Mouse (Mus musculus) monocyte, adult 2 months (primary cell): ENCODE measurements at regions not wholly inside any gene's neighbourhood (a gene's known extent, or its start where the extent isn't known, plus 50 kb on each side); places are given as distances from the start of the nearest gene placed in this dataset.
A peak's percentile ranks its signal among the peaks of the same experiment; 100 is the strongest.
"Not testable (repeated sequence)": the region's sequence is repeated elsewhere in the genome, so short reads cannot be mapped to it uniquely, and the experiment has no call there.

Source experiments
- DNase-seq, 2 experiments: peaks; one replicate each; pipeline ENCODE4 v3.0.0; 2022; ENCODE audit warnings: low spot score in 2 of 2, low read depth in 1 of 2

- DNase-seq: no peak
Measured at GRCm38 (mm10) chr17:13488608-13489324, 134.4 kb downstream of the Tcp10c start.

- not testable (repeated sequence) for DNase-seq
Measured at GRCm38 (mm10) chr17:13492239-13492638, 137.9 kb downstream of the Tcp10c start.

- not testable (repeated sequence) for DNase-seq
Measured at GRCm38 (mm10) chr17:13492649-13493277, 138.4 kb downstream of the Tcp10c start.

GRCm38 (mm10) chr17:13493866-13494265 is 139.5 kb downstream of the Tcp10c start:
- DNase-seq: peak; percentile 12 to 30

- DNase-seq: not testable (repeated sequence)
Measured at GRCm38 (mm10) chr17:13494475-13494874, 140.1 kb downstream of the Tcp10c start.

- DNase-seq: not testable (repeated sequence)
Measured at GRCm38 (mm10) chr17:13504365-13504764, 150.0 kb downstream of the Tcp10c start.

GRCm38 (mm10) chr17:13504827-13505268 is 150.5 kb downstream of the Tcp10c start:
- DNase-seq: not testable (repeated sequence)

- not testable (repeated sequence) for DNase-seq
Measured at GRCm38 (mm10) chr17:13507397-13508063, 153.2 kb downstream of the Tcp10c start.

- not testable (repeated sequence) for DNase-seq
Measured at GRCm38 (mm10) chr17:13519409-13520201, 165.2 kb downstream of the Tcp10c start.

GRCm38 (mm10) chr17:13532579-13532978 is 178.2 kb downstream of the Tcp10c start:
- DNase-seq: not testable (repeated sequence)

GRCm38 (mm10) chr17:13540446-13541241 is 186.3 kb downstream of the Tcp10c start:
- DNase-seq: no peak

GRCm38 (mm10) chr17:13541249-13541648 is 186.9 kb downstream of the Tcp10c start:
- DNase-seq: no peak

- no peak for DNase-seq
Measured at GRCm38 (mm10) chr17:13542261-13542660, 187.9 kb downstream of the Tcp10c start.

- DNase-seq: no peak
Measured at GRCm38 (mm10) chr17:13542856-13543255, 188.5 kb downstream of the Tcp10c start.

- DNase-seq: no peak
Measured at GRCm38 (mm10) chr17:13544036-13544795, 189.8 kb downstream of the Tcp10c start.

GRCm38 (mm10) chr17:13546249-13546648 is 191.9 kb downstream of the Tcp10c start:
- no peak for DNase-seq

GRCm38 (mm10) chr17:13546669-13547085 is 192.3 kb downstream of the Tcp10c start:
- DNase-seq: no peak

GRCm38 (mm10) chr17:13547657-13548360 is 193.4 kb downstream of the Tcp10c start:
- no peak for DNase-seq
